Mouse (Mus musculus) lung, postnatal 4 days (tissue): ENCODE results near the gene Brms1.

Experiments used
- DNase-seq, 2 experiments: peaks; one replicate each; pipeline ENCODE4 v3.0.0; 2021

The Brms1 gene

DNA sequence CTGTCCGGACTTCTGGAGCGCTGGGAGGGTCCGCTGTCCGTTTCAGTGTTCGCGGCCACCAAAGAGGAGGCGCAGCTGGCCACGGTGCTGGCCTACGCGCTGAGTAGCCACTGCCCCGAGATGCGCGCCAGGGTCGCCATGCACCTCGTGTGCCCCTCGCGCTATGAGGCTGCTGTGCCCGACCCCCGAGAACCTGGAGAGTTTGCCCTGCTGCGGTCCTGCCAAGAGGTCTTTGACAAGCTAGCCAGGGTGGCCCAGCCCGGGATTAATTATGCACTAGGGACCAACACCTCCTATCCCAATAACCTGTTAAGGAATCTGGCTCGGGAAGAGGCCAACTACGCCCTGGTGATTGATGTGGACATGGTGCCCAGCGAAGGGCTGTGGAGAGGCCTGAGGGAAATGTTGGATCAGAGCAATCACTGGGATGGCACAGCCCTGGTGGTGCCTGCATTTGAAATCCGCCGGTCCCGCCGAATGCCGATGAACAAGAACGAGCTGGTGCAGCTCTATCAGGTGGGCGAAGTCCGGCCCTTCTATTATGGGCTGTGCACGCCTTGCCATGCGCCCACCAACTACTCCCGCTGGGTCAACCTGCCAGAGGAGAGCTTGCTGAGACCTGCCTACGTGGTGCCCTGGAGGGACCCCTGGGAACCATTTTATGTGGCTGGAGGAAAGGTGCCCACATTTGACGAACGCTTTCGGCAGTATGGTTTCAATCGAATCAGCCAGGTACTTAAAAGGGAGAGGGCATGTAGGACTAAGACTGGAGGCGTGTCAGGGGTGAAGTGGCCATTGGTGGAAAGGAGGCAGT is 1.6 kb upstream of the Brms1 start:
- no peak for DNase-seq

DNA sequence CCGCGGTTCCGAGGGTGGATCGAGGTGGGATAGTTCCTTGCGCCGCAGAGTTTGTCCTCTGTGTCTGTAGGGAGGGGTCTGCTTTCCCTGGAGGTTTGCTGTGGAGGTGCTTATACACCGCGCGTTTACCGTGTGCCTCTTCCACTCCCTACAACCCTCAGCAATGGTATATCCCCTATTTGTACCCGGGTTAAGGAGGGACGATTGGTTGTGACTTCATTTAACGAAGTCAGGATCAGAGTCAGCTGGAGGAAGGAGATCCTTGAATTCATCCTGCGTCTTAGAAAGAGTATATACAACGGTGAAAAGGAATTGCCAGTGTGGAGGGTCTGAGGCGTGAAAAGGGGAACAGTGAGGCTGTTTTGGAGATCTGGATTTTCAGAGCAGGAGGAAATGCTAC is 434 bp downstream of the Brms1 start:
- DNase-seq, result no peak

DNA sequence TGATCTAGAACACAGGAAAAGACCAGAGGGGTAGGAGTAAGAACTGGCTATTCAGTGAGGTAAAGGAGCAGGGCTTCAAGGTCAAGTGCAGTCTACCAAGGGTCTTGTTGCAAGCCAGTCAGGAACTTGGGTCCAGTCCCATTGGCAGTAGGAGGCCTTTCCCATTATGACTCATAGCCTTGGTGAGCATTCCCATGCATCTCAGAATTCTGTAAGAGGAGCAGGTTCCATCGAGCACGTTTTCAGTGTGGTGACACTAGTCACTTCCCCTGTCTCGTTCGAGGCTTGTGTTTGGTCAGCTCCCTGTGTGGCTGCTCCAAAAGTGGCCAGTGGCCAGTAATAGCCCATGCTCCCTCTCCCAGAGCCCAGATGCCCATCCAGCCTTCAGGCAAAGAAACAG is 4.4 kb downstream of the Brms1 start:
- DNase-seq, result no peak

DNA sequence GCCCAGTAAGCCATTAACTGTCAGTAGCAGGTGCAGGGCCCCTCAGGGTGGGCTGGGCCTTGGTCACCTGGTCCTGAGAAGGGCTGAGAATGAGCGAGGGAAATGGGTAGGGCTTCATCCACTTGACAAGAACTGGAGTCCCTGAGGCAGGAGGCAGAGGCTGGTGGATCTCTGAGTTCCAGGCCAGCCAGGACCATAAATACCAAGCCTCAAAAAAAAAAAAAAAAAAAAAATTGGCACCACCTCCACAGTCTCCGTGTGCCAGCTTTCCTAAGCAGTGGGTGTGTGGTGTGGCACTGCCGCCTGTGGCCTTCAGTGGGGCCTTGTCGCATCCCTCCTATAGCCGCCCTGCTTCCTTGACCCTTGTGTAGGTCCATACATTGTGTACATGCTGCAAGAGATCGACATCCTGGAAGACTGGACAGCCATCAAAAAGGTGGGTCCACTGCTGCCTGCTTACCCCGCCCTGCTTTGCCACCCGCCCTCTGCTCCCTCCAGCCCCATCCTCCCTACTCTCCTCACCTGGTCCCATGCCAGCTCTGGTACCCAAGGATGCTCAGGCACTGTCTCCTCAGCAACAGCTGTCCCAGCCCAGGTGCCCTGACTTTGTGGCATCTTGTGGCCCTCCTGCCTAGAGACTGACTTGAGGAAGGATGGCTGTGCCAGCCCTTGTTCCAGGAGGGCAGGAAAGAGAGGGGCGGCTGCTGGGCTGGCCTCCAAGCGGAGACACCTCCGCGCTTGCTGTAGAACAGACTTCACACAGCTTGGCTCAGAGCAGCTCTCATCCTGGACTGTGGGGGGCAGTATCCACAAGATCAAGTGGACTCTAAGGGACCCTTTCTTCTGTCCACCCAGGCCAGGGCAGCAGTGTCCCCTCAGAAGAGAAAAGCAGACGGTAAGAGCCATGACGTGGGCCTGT is 7.2 kb downstream of the Brms1 start:
- DNase-seq, result peak in 1 of 2 experiments; percentile 22

DNA sequence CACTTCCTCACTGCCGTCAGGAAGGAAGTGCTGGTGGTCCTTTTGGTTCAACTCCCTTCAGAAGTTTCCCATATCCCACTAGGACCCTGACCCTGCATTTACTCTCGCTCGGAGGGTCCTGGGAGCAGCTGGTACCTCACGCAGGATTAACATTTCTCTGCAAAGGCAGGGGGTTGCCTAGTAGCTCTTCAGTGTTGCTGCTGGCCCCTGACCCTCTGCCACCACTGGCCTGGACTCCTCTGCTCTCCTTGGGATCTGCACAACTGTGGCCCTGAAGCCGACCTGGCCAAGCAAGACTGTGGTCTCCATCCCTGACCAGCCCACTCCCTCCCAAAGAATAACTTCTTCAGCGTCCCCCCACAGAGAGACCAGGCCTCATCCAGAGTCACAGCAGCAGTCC is 8.2 kb downstream of the Brms1 start:
- no peak for DNase-seq

DNA sequence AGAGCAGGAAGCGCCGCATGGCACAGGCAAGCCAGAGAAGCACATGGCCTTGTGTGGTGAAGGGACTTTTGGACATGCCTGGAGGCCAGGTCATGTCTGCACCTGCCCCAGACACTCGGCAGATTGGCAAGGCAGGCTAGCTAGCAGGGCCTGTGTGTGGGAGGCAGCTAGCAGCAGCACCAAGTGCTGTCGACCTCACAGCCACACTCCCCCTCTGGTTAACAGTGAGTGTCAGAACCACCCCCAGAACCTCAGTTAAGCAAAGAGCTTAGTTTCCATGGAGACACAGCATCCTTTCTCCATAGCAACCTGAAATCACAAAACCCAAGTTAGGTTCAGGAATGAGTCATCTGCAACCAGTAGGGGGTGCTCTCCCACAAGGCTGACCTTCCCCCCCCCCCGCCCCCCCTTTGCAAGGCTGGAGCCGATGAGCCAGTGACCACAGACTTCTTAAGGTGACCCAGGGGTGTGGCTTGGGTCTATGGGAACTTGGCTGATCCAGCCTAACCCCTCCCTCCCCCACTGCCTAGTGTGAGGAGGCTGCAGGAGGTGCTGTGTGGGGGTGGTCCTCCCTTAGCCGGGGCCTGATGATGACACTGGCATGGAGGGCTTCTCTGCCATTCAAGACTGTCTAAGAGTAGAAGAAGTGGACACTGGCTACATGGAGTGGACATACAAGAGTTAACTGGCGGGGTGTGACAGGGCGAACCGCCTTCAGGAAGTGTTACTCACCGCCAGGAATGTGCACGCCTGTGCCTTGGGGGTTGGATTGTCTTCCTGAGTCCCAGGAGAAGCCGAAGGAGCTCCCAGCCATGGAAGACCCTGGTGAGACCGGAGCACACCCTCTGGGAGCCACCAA is 9.1 kb downstream of the Brms1 start, which contains the start of gene Rin1:
TSS of gene Rin1 (plus strand) at position 435 of the 859 bp plus-strand sequence.
- DNase-seq, result peak; percentile 68 to 78

DNA sequence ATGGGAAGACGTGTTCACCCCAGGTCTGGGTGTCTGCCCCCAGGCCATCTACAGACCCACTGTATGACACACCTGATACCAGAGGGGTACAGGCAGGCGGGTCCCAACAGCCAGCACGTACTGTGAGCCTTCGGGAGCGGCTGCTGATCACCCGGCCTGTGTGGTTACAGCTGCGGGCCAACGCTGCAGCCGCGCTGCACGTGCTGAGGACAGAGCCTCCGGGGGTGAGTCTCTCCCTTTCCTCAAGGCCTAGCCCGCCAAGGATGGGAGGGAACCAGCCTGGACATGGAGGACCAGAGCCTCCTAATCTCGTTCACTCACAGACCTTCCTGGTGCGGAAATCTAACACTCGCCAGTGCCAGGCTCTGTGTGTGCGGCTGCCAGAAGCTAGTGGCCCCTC is 9.9 kb downstream of the Brms1 start:
- DNase-seq, result peak in 1 of 2 experiments; percentile 40

DNA sequence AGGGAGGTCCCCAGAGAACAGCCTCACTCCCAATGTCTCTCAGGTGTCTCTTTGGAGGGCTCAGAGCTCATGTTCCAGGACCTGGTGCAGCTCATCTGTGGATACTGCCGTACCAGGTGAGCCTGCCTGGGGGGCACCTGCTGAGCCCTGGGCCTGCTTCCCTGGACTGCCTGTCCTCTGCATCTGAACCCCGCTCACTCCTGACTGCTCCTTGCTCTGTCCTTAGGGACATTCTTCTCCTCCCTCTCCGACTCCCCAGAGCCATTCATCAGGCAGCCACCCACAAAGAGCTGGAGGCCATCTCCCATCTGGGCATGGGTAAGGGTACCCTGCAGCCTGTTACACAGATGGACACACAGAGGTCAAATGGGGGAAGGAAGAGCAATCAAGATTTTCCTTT is 10.4 kb downstream of the Brms1 start:
- peak in 1 of 2 experiments; percentile 25 for DNase-seq

DNA sequence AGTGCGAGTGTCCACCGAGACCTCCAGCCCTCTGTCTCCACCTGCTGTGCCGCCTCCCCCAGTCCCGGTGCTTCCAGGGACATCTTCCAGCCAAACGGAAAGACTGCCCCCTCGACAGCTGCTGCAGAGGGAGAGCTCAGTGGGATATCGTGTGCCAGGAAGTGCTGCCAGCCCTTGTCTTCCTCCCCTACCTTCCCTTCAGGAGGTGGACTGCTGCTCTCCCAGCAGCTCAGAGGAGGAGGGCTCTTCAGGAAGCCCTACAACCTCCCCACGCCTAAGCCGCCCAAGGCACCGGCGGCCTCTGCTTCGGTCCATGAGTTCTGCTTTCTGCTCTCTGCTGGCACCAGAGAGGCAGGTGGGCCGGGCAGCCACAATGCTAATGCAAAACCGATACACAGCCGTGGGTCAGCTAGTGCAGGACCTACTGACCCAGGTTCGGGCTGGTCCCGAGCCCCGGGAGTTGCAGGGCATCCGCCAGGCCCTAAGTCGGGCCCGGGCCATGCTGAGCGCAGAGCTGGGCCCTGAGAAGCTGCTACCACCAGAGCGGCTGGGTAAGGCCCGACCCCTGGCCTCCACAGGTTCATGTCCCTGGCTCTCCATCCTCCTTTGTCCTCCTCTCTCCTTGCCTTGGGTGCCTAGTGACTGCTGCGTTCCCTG is 11.1 kb downstream of the Brms1 start:
- DNase-seq, result no peak

DNA sequence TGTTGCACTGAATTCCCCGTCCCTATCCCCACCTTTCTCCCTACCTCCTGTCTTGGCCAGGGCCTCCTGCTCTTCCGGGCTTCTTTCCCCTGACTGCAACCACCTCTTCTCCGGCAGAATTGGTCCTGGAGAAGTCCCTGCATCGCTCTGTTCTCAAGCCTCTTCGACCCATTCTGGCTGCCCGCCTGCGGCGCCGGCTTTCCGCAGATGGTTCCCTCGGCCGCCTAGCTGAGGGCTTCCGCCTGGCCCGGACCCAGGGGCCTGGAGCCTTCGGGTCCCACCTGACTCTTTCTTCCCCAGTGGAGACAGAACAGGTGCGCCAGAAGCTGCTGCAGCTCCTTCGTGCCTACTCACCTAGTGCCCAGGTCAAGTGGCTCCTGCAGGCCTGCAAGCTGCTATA is 11.7 kb downstream of the Brms1 start:
- no peak for DNase-seq

DNA sequence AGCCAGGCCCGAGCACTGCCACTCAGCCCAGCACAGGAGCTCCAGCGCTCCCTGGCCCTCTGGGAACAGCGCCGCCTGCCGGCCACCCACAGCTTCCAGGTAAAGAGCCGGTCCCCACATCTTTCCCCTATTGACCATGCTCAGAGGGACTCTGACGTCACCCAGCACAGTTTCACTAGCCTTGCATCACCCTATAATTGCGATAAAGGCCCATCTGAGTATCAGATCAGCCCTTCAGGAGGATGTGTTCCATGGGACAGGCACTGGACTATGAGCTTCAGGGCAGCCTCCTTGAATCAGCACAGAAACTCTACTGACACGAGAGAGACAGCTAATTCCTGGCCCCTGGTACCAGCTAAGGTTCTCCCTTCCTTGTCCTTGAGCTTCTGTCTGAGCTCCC is 12.8 kb downstream of the Brms1 start:
- peak; percentile 61 to 72 for DNase-seq

DNA sequence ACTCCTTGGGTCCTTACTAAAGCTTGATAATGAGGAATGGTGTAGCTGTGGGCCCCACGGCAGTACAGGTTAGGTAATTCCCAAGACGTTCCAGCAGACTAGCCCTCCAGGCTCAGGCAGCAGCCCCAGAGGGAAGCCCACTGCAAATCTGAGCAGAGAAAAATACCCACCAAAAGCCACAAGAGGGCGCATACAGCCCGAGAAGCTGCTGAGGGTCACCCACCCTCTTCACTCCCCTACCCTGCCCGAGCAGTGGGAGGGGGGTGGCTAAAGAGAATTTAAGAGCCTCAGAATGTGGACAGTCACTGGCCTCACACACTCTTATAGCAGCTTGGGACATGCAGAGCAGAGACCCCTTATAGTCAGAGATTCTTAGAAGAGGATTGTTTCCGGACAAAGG is 15.1 kb downstream of the Brms1 start:
- peak; percentile 62 to 72 for DNase-seq

DNA sequence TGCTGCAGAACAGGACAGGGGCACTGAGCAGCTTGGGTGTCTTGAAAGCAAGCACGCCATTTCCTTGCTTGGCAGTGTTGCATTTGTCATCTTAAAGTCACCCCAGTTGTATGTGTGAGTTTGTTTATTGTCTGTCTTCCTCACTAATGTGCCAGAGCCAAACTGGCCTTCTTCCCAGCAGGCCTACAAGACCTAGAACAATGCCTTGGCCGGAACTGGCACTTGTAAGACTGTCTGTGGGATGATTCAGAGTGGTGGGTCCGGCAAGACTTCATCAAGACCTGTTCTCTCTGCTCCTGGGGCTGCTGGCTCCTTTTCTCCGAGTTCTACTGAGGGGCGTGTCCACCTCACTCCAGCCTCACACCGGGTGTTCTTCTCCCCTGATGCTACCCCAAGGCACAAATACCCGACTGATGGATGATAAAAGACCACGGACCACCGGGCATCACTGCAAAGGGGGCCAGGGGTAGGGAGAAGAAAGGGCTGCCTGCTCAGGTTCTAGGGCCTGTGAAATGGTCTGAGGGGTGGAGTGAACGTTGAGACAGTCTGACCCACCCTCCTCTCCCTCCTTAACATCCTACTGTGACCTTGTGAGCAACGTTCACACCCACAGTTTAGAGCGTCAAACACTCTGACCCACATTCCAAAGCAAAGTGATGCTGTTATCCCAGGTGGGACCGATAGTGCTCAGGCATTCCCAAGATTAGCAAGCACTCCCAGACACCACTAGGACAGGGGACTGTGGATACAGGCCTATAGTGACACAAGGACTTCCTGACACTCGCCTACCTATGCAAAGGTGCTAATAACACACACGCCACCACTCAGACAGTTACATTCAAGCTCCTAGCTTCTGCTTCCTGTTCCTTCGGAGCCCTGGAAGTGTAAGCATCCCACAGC is 17.0 kb downstream of the Brms1 start:
- peak; percentile 65 to 78 for DNase-seq

DNA sequence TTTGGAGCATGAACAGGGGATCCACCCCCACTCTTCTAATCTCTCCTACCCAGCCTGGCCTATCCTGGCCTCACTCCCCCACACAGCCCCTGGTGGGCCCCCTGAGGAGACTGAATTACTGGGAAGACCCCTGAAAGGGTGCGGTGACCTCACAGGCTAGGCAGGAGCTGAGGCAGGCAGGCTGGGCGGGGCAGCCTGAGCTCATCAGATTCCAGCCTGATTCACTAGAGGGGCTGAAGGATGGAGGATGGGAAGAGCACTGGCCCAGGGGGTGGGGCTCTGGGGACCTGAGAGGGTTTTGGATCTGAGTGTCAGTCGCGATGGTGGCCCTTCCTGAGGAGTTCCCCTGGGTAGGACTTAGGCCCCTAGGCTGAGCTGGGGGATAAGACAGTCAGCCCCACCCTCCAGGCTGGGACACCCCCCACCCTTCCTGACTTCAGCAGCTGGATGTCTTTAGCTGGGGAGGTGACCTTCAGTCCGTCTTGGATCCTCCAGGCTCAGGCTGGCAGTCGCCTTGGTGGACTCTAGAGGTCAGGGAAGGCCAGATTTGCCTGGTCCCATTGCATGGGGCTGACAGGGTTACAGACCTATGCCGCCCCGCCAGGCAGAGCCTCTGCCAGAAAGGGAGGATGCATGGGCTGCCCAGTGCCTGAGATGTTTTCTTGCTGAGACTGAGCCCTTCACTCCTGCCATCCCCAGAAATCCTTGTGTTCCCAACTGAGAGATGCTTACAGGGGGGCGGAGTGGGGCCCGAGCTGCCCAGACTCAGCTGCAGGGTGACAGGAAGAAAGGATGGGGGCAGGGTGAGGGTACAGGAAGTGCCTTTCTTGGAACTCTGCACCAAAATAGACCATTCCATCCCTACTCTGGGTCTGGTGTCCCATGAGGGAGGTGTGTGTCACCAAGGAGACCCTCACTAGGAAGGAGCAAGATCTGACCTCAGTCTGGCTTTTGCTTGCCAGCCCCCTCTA is 17.9 kb downstream of the Brms1 start:
- DNase-seq, result peak; percentile 60 to 81

DNA sequence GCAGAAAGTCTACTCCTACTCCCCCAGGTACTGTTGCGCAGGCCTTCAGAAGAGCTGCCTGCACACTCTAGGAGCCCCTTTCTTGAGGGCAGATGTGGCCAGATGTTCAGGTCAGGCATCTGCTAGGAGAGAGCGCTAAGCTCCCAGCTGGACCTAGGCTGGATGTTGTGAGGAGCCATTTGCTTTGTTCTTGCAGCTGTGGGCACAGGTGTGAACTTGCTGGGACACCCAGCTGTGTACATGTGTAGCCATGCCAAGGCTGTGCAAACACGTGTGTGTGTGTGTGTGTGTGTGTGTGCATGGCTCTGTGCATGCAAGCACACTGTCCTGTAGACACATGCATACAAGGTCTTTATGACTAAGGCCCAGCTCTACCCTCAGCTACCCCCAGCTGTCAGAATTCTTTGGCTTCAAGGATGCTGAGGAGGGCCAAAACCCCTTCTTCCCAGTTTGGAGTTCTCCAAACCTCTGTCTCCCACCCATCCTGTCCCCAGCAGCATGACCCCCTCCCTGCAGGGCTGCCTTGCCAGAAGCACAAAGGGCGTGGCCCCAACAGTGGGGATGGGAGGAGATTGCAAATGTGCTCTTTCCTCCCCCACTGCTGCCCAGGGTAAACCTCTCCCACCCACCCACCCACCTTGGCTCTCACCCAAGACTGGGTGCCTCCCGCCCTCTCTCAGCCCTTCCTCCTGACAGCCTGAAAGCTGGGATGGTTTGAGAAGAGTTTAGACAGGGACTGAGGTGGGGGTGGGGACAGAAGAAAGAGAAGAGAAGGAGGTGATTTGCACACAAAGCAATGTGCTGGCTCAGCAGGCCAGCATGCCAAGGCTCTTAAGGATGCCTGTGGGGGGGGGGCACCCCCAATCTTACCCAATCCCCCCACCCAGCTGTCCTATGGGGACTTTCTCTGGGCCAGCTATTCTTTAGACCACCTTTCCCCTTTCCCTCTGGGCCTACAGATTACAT is 19.5 kb downstream of the Brms1 start:
- peak; percentile 62 to 87 for DNase-seq

DNA sequence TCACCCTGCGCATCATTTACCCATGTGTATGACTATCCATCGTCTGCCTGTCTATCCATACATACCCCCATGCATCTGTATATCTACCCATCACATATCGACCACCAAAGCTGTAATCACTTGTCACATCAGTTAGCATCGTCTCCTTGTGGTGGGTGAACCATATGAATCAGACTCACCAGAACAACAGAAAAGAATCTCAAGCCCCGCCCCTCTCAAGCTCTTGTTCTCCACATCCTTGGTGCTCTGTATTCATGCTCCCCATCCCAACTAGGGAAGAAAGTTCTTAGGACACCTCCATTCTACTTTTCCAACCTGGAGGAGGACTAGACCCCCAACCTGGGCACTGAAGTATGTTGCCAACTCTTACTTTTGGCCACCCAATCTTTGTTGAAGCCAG is 20.9 kb downstream of the Brms1 start:
- no peak for DNase-seq

DNA sequence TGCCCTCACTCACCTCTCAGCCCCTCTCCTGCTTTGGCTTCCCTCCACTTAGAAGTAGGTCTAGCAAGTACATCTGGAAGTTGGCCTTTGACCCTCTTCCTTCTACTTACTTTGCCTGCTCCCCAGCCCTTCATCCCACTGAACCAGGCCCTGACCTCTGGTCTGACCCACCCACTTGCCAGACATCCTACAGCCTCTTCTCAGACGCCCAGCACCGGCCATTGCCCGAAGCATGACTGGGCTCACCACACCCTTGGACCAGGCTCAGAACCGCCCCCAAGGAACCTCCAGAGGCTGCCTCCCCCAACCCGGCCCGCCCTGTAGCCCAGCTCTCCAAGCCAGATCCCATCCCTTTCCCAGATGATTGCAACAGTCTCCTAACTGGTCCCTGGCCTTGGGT is 21.3 kb downstream of the Brms1 start:
- DNase-seq, result no peak

DNA sequence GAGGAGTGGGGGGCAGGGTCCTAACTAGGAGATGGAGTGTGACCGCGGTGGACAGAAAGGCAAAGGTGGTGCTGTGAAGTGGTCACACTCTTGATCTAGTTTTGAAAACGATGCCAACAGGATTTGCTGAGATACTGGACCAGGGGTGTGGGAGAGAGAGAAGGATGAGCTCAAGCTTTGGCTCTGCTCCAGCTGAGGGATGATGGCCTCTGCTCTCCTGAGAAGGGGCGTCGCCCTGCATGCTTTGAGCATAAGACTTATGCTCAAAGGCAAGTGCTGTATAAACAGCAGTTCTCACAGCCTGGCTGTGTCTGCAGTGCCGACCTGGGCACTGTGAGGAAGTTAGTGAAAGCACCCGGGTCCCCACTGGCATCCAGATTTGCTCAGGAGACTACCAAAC is 23.9 kb downstream of the Brms1 start:
- peak in 1 of 2 experiments; percentile 51 for DNase-seq
